Mouse (Mus musculus) heart, embryonic 14.5 days (tissue): ENCODE data around the gene Stab1. TPM values are rescaled to one million over a fixed set of nuclear protein-coding genes. Genes with fewer than 3 reads are reported as not detected.
A peak's percentile ranks its signal among the peaks of the same experiment; 100 is the strongest.

Experiments
- ATAC-seq: fragments of 200-750 bp; cut with Nextera tagmentation; 2 replicates; pipeline ENCODE4 v1.8.0; 2017; ENCODE audit warnings: low read depth, moderate TSS enrichment; ENCODE audit not compliant: insufficient number of reproducible peaks, insufficient read depth, low FRiP score
- H3K27ac ChIP-seq, 2 experiments: fragments of 200-500 bp in 1 of 2; fragments of 300-500 bp in 1 of 2; sonication (generic) in 1 of 2; replicated peaks in 1 of 2; 2 replicates each; pipeline ENCODE4 v1.5.1; 2012 to 2014; ENCODE audit warnings: low read depth in 2 of 2, low read length in 2 of 2, control low read depth in 1 of 2, mild to moderate bottlenecking in 1 of 2, mixed read lengths in 1 of 2; ENCODE audit not compliant: control insufficient read depth in 1 of 2, insufficient read depth in 1 of 2
- H3K27me3 ChIP-seq: fragments of 300-500 bp; sonication (generic); 2 replicates; pipeline ENCODE4 v1.6.1; 2014; ENCODE audit warnings: mild to moderate bottlenecking, low read length, control low read depth; ENCODE audit not compliant: control insufficient read depth, insufficient read depth
- H3K36me3 ChIP-seq: fragments of 300-500 bp; sonication (generic); 2 replicates; pipeline ENCODE4 v1.6.1; 2014; ENCODE audit warnings: mild to moderate bottlenecking, control low read depth, low read length, mixed read lengths; ENCODE audit not compliant: control insufficient read depth, insufficient read depth
- H3K4me1 ChIP-seq, 2 experiments: fragments of 200-500 bp in 1 of 2; fragments of 300-500 bp in 1 of 2; sonication (generic) in 1 of 2; 2 replicates each; pipeline ENCODE4 v1.6.1; 2012 to 2014; ENCODE audit warnings: low read length in 2 of 2, control low read depth in 1 of 2, mixed read lengths in 1 of 2; ENCODE audit not compliant: control insufficient read depth in 2 of 2, insufficient read depth in 2 of 2
- H3K4me2 ChIP-seq: fragments of 300-500 bp; sonication (generic); 2 replicates; pipeline ENCODE4 v1.6.1; 2014; ENCODE audit warnings: mild to moderate bottlenecking, low read length
- H3K4me3 ChIP-seq, 2 experiments: fragments of 200-500 bp in 1 of 2; fragments of 300-500 bp in 1 of 2; sonication (generic) in 1 of 2; 2 replicates each; pipeline ENCODE4 v1.5.1; 2012 to 2014; ENCODE audit warnings: low read length in 2 of 2, mild to moderate bottlenecking in 2 of 2, control low read depth in 1 of 2, low read depth in 1 of 2, moderate library complexity in 1 of 2; ENCODE audit not compliant: control insufficient read depth in 1 of 2, insufficient read depth in 1 of 2
- H3K9ac ChIP-seq: fragments of 300-500 bp; sonication (generic); 2 replicates; pipeline ENCODE4 v1.6.1; 2014; ENCODE audit warnings: mild to moderate bottlenecking, low read length
- H3K9me3 ChIP-seq: fragments of 300-500 bp; sonication (generic); 2 replicates; pipeline ENCODE4 v1.6.1; 2016; ENCODE audit warnings: low read length, control low read depth; ENCODE audit not compliant: control insufficient read depth
- WGBS: fragments of 180-500 bp; shearing (Covaris S2); extraction: QIAGEN DNeasy Blood & Tissue Kit; methylation state at CpG from one replicate; pipeline ENCODE4 v1.1.7; 2014; 5-methylcytosine and 5-hydroxymethylcytosine counted together
- polyA plus RNA-seq: library from polyadenylated mRNA; unstranded; fragments of >200 nt; fragmentation: Nextera tagmentation; extraction: Ambion mirVana; gene quantifications from 2 replicates; pipeline ENCODE4 v1.2.1, GENCODE M21; 2014

The Stab1 gene
- polyA plus RNA-seq, 1 experiment from 2014 or later: 66.8 TPM

- no peak for ATAC-seq
Measured at GRCm38 (mm10) chr14:31182786-31183290, 14.4 kb upstream of the Stab1 start.

GRCm38 (mm10) chr14:31181512-31181911 is 13.1 kb upstream of the Stab1 start:
- Histone ChIP-seq H3K27ac (no peak overlapping the region), H3K27me3 (no peaks in the 10 kb centered on the region), H3K4me1 (peaks cover 2% of the 10 kb centered on the region in 2 experiments; a peak in 3 of 4 replicates), H3K9me3 (no peaks in the 10 kb centered on the region), H3K4me2 (no peak overlapping the region), H3K36me3 (peaks cover 99% of the 10 kb centered on the region), H3K4me3 (no peak overlapping the region), H3K9ac (no peak overlapping the region)
- 75% methylated on average over 4 of the region's 4 CpGs for WGBS
- ATAC-seq: no peak

More at GRCm38 (mm10) chr14:31182786-31183290, 14.4 kb upstream of the Stab1 start:
- Histone ChIP-seq H3K36me3 (peaks cover 99% of the 10 kb centered on the region), H3K4me2 (no peak overlapping the region), H3K27ac (peak overlapping the region; percentile 31; a peak in 1 of 4 replicates), H3K27me3 (no peaks in the 10 kb centered on the region), H3K9ac (no peak overlapping the region), H3K4me1 (peaks cover 9 to 14% of the 10 kb centered on the region in 2 experiments), H3K4me3 (no peak overlapping the region), H3K9me3 (no peaks in the 10 kb centered on the region)
- 62% methylated on average over 2 of the region's 2 CpGs for WGBS

- Histone ChIP-seq H3K9ac (no peak overlapping the region), H3K4me2 (no peak overlapping the region), H3K27me3 (no peaks in the 10 kb centered on the region), H3K36me3 (peaks cover 99% of the 10 kb centered on the region), H3K27ac (no peak overlapping the region; a peak in 1 of 4 replicates), H3K4me3 (no peak overlapping the region), H3K9me3 (no peaks in the 10 kb centered on the region), H3K4me1 (peaks cover 0 to 2% of the 10 kb centered on the region in 2 experiments; a peak in 2 of 4 replicates)
- no peak for ATAC-seq
- WGBS: 78% methylated on average over 12 of the region's 12 CpGs
Measured at GRCm38 (mm10) chr14:31179677-31180365, 11.4 kb upstream of the Stab1 start.

- Histone ChIP-seq H3K4me1 (peaks cover under 1 to 7% of the 10 kb centered on the region in 2 experiments; a peak in 2 of 4 replicates), H3K36me3 (peaks cover 99% of the 10 kb centered on the region), H3K9ac (no peak overlapping the region), H3K4me2 (no peak overlapping the region), H3K27ac (no peak overlapping the region), H3K9me3 (no peaks in the 10 kb centered on the region), H3K4me3 (no peak overlapping the region), H3K27me3 (no peaks in the 10 kb centered on the region)
- ATAC-seq: no peak
- 80% methylated on average over 5 of the region's 5 CpGs for WGBS
Measured at GRCm38 (mm10) chr14:31177715-31178114, 9.3 kb upstream of the Stab1 start.

GRCm38 (mm10) chr14:31177287-31177686 is 8.8 kb upstream of the Stab1 start:
- 83% methylated on average over 15 of the region's 16 CpGs for WGBS
- Histone ChIP-seq H3K27ac (no peak overlapping the region), H3K4me1 (peaks cover 0 to 7% of the 10 kb centered on the region in 2 experiments; a peak in 2 of 4 replicates), H3K27me3 (no peaks in the 10 kb centered on the region), H3K9ac (no peak overlapping the region), H3K9me3 (no peaks in the 10 kb centered on the region), H3K4me2 (no peak overlapping the region), H3K4me3 (no peak overlapping the region), H3K36me3 (peaks cover 99% of the 10 kb centered on the region)
- ATAC-seq: no peak

GRCm38 (mm10) chr14:31173537-31173936 is 5.1 kb upstream of the Stab1 start:
- 85% methylated on average over 7 of the region's 7 CpGs for WGBS
- Histone ChIP-seq H3K4me2 (no peak overlapping the region), H3K4me3 (no peak overlapping the region), H3K27me3 (no peaks in the 10 kb centered on the region), H3K27ac (peak overlapping the region in 1 of 2 experiments; percentile 37; a peak in 1 of 4 replicates), H3K9me3 (no peaks in the 10 kb centered on the region), H3K4me1 (peaks cover 0 to 7% of the 10 kb centered on the region in 2 experiments; a peak in 2 of 4 replicates), H3K36me3 (peaks cover 87% of the 10 kb centered on the region), H3K9ac (no peak overlapping the region)
- no peak for ATAC-seq

- peaks cover 0 to 7% of the 10 kb centered on the region in 2 experiments; a peak in 2 of 4 replicates for H3K4me1 ChIP-seq
- peaks cover 81% of the 10 kb centered on the region for H3K36me3 ChIP-seq
- no peak overlapping the region for H3K9ac ChIP-seq
- no peak overlapping the region for H3K4me3 ChIP-seq
- no peaks in the 10 kb centered on the region for H3K27me3 ChIP-seq
- 53% methylated on average over 18 of the region's 18 CpGs for WGBS
- H3K4me2 ChIP-seq: no peak overlapping the region
- no peaks in the 10 kb centered on the region for H3K9me3 ChIP-seq
- H3K27ac ChIP-seq: peak overlapping the region in 1 of 2 experiments; percentile 37; a peak in 2 of 4 replicates
- ATAC-seq: peak; percentile 17; the same call in 1 of the 2 replicates
Measured at GRCm38 (mm10) chr14:31172781-31173455, 4.5 kb upstream of the Stab1 start.
